Mouse (Mus musculus) thymus, adult 2 months (tissue): ENCODE results near the gene Mgll. TPM values are rescaled to one million over a fixed set of nuclear protein-coding genes. Genes with fewer than 3 reads are reported as not detected.

ENCODE experiments used
- DNase-seq: peaks from one replicate; pipeline ENCODE4 v3.0.0; 2021
- H3K27ac ChIP-seq: fragments of 200-500 bp; 2 replicates; pipeline ENCODE4 v1.5.1; 2012; ENCODE audit warnings: low read length, control low read depth; ENCODE audit not compliant: control insufficient read depth, insufficient read depth
- H3K27me3 ChIP-seq: fragments of 200-500 bp; 2 replicates; pipeline ENCODE4 v1.6.1; 2012; ENCODE audit warnings: mild to moderate bottlenecking, low read length, moderate library complexity, mixed read lengths; ENCODE audit not compliant: control insufficient read depth, insufficient read depth
- H3K36me3 ChIP-seq: fragments of 200-500 bp; 2 replicates; pipeline ENCODE4 v1.6.1; 2012; ENCODE audit warnings: mild to moderate bottlenecking, low read length, moderate library complexity; ENCODE audit not compliant: control insufficient read depth, insufficient read depth
- H3K4me1 ChIP-seq: fragments of 200-500 bp; replicated peaks from 2 replicates; pipeline ENCODE4 v1.6.1; 2012; ENCODE audit warnings: low read length; ENCODE audit not compliant: control insufficient read depth, insufficient read depth
- H3K4me3 ChIP-seq: fragments of 200-500 bp; 2 replicates; pipeline ENCODE4 v1.5.1; 2012; ENCODE audit warnings: mild to moderate bottlenecking, low read length, control low read depth, moderate library complexity; ENCODE audit not compliant: control insufficient read depth, insufficient read depth
- CTCF ChIP-seq: fragments of 200-500 bp; IDR thresholded peaks from 2 replicates; pipeline ENCODE4 v1.5.1; 2012; ENCODE audit warnings: mild to moderate bottlenecking, control low read depth, low read length, moderate library complexity, borderline replicate concordance; ENCODE audit not compliant: control insufficient read depth, poor library complexity, insufficient read depth; ENCODE audit errors: extremely low read depth
- POLR2A ChIP-seq: fragments of 200-500 bp; IDR thresholded peaks from 2 replicates; pipeline ENCODE4 v1.6.1; 2012; ENCODE audit warnings: mild to moderate bottlenecking, low read length, control low read depth, moderate library complexity; ENCODE audit not compliant: control insufficient read depth, poor library complexity, insufficient read depth; ENCODE audit errors: extremely low read depth
- WGBS: fragments of 180-500 bp; shearing (Covaris S2); methylation state at CpG from one replicate; pipeline ENCODE4 v1.1.7; 2018; 5-methylcytosine and 5-hydroxymethylcytosine counted together
- polyA plus RNA-seq: library from polyadenylated mRNA; depleted of rRNA; stranded (reverse); fragments of >200 nt; gene quantifications from 2 replicates; pipeline ENCODE4 v1.2.3, GENCODE M21; 2012

Gene Mgll
- polyA plus RNA-seq, 1 experiment = 60.3 TPM

GRCm38 (mm10) chr6:88800191-88800590 is 76.0 kb downstream of the Mgll start:
- no peaks in the 10 kb centered on the region for H3K4me1 ChIP-seq
- no peaks in the 10 kb centered on the region for H3K36me3 ChIP-seq
- DNase-seq = no peak
- H3K27ac ChIP-seq = no peak overlapping the region
- TF ChIP-seq POLR2A (no peak), CTCF (no peak)
- 70% methylated on average over 7 of the region's 7 CpGs for WGBS
- no peak overlapping the region for H3K4me3 ChIP-seq
- no peaks in the 10 kb centered on the region for H3K27me3 ChIP-seq

GRCm38 (mm10) chr6:88800735-88801134 is 76.5 kb downstream of the Mgll start:
- WGBS = 58% methylated on average over 3 of the region's 3 CpGs
- H3K4me3 ChIP-seq = no peak overlapping the region
- no peaks in the 10 kb centered on the region for H3K27me3 ChIP-seq
- H3K36me3 ChIP-seq = no peaks in the 10 kb centered on the region
- TF ChIP-seq POLR2A = no peak
- no peak for TF ChIP-seq CTCF
- no peak for DNase-seq
- H3K4me1 ChIP-seq = no peaks in the 10 kb centered on the region
- no peak overlapping the region for H3K27ac ChIP-seq

GRCm38 (mm10) chr6:88803051-88803450 is 78.8 kb downstream of the Mgll start:
- no peak overlapping the region for H3K4me3 ChIP-seq
- no peak for DNase-seq
- TF ChIP-seq CTCF (no peak), POLR2A (no peak)
- H3K27me3 ChIP-seq = no peaks in the 10 kb centered on the region
- no peaks in the 10 kb centered on the region for H3K36me3 ChIP-seq
- H3K27ac ChIP-seq = no peak overlapping the region
- 73% methylated on average over 7 of the region's 7 CpGs for WGBS
- peaks cover 4% of the 10 kb centered on the region for H3K4me1 ChIP-seq

GRCm38 (mm10) chr6:88803957-88804695 is 79.9 kb downstream of the Mgll start:
- H3K27ac ChIP-seq = no peak overlapping the region
- TF ChIP-seq CTCF (no peak), POLR2A (no peak)
- DNase-seq = no peak

GRCm38 (mm10) chr6:88804966-88805577 is 80.9 kb downstream of the Mgll start:
- 91% methylated on average over 17 of the region's 17 CpGs for WGBS
- no peak overlapping the region for H3K4me3 ChIP-seq
- no peak for TF ChIP-seq CTCF
- TF ChIP-seq POLR2A = no peak
- H3K4me1 ChIP-seq = peaks cover 14% of the 10 kb centered on the region
- no peaks in the 10 kb centered on the region for H3K27me3 ChIP-seq
- DNase-seq = no peak
- no peaks in the 10 kb centered on the region for H3K36me3 ChIP-seq
- no peak overlapping the region for H3K27ac ChIP-seq

More at GRCm38 (mm10) chr6:88803957-88804695, 79.9 kb downstream of the Mgll start:
- H3K4me1 ChIP-seq = peaks cover 9% of the 10 kb centered on the region
- no peaks in the 10 kb centered on the region for H3K27me3 ChIP-seq
- H3K4me3 ChIP-seq = no peak overlapping the region
- H3K36me3 ChIP-seq = no peaks in the 10 kb centered on the region
- 78% methylated on average over 4 of the region's 4 CpGs for WGBS

GRCm38 (mm10) chr6:88809091-88810037 is 85.2 kb downstream of the Mgll start:
- TF ChIP-seq POLR2A (no peak), CTCF (no peak)
- H3K4me1 ChIP-seq = peaks cover 31% of the 10 kb centered on the region
- no peaks in the 10 kb centered on the region for H3K36me3 ChIP-seq
- H3K27me3 ChIP-seq = no peaks in the 10 kb centered on the region
- no peak for DNase-seq
- no peak overlapping the region for H3K27ac ChIP-seq
- 81% methylated on average over 23 of the region's 23 CpGs for whole genome bisulfite sequencing
- H3K4me3 ChIP-seq = no peak overlapping the region
